In genomic region chr14:103477281-103477680, GRCm38 (mm10) we compare ENCODE assay signal across 19 mouse cellular contexts. TPM values are rescaled to one million over a fixed set of nuclear protein-coding genes. Genes with fewer than 3 reads are reported as not detected.
DNase-seq lines count a peak whose midpoint lies in the region; ATAC-seq and TF ChIP-seq lines count a peak whose summit lies in the region.
"Had no signal": no experiment of that assay in that cellular context is flagged by ENCODE, and none has a peak within 500 bp of the region (broad histone marks: within the 10 kb centered on the region; RNA-seq: fewer than 3 reads in every experiment).

No protein-coding gene starts in this region.

- H3K4me1 ChIP-seq in lung, postnatal 0 days (ENCODE audit: insufficient read depth, low read depth, low read length) = no peaks in the 10 kb centered on the region
- peaks cover 21 to 47% of the 10 kb centered on the region in 2 experiments for H3K4me1 ChIP-seq in CH12.LX (ENCODE audit: control insufficient read depth in 1 of 2, insufficient read depth in 2 of 2)
- no peaks in the 10 kb centered on the region; the same call in 1 of the 2 replicates for H3K4me1 ChIP-seq in heart, embryonic 11.5 days (ENCODE audit: control insufficient read depth, insufficient read depth, low read length)
- H3K4me1 ChIP-seq: liver, embryonic 15.5 days had no signal

- H3K79me2 ChIP-seq in CH12.LX (replicated peaks; ENCODE audit: control insufficient read depth, extremely low read depth, insufficient read depth, poor library complexity, severe bottlenecking) = no peaks in the 10 kb centered on the region

- no peak overlapping the region for H3K9ac ChIP-seq in lung, postnatal 0 days (replicated peaks; ENCODE audit: low read depth)
- peak overlapping the region; percentile 50; the same call in 1 of the 2 replicates for H3K9ac ChIP-seq in CH12.LX (ENCODE audit: insufficient read depth, low read depth)
- H3K9ac ChIP-seq in heart, embryonic 11.5 days (ENCODE audit: low read depth, low read length) = no peak overlapping the region
- H3K9ac ChIP-seq: forebrain, embryonic 13.5 days; hindbrain, embryonic 13.5 days; liver, embryonic 15.5 days had no signal

- no peaks in the 10 kb centered on the region for H3K27me3 ChIP-seq in lung, postnatal 0 days (replicated peaks; ENCODE audit: insufficient read depth, low read length)
- H3K27me3 ChIP-seq in CH12.LX (replicated peaks) = no peaks in the 10 kb centered on the region
- H3K27me3 ChIP-seq in heart, embryonic 11.5 days (ENCODE audit: control insufficient read depth, insufficient read depth, low read length) = no peaks in the 10 kb centered on the region
- H3K27me3 ChIP-seq: forebrain, embryonic 13.5 days; hindbrain, embryonic 13.5 days; liver, embryonic 15.5 days; Patski had no signal

- TF ChIP-seq EP300 in lung, postnatal 0 days (IDR thresholded peaks at IDR 0.05) = no peak
- TF ChIP-seq EP300 in CH12.LX (IDR thresholded peaks at IDR 0.05; ENCODE audit: low read length) = no peak

- no peak for TF ChIP-seq POLR2A in CH12.LX (IDR thresholded peaks at IDR 0.05; ENCODE audit: low read depth, low read length)

- H3K27ac ChIP-seq in lung, postnatal 0 days (ENCODE audit: low read length) = no peak overlapping the region
- H3K27ac ChIP-seq in CH12.LX (ENCODE audit: insufficient read depth, low read depth) = peak overlapping the region; percentile 95
- no peak overlapping the region for H3K27ac ChIP-seq in heart, embryonic 11.5 days (ENCODE audit: low read depth, low read length)
- H3K27ac ChIP-seq: forebrain, embryonic 13.5 days; hindbrain, embryonic 13.5 days; liver, embryonic 15.5 days had no signal

- H3K9me3 ChIP-seq in lung, postnatal 0 days (ENCODE audit: low read length) = no peaks in the 10 kb centered on the region
- no peaks in the 10 kb centered on the region for H3K9me3 ChIP-seq in CH12.LX (replicated peaks; ENCODE audit: low read length)
- no peaks in the 10 kb centered on the region for H3K9me3 ChIP-seq in heart, embryonic 11.5 days (replicated peaks; ENCODE audit: control insufficient read depth, low read length)
- H3K9me3 ChIP-seq: forebrain, embryonic 13.5 days; hindbrain, embryonic 13.5 days; liver, embryonic 15.5 days had no signal

- no peak overlapping the region for H3K4me3 ChIP-seq in lung, postnatal 0 days (ENCODE audit: low read depth, low read length)
- peak overlapping the region in 2 of 3 experiments; percentile 31 to 54 for H3K4me3 ChIP-seq in CH12.LX (replicated peaks in 1 of 3; ENCODE audit: low read depth in 2 of 3, low read length in 2 of 3, poor library complexity in 1 of 3)
- H3K4me3 ChIP-seq in heart, embryonic 11.5 days (ENCODE audit: low read depth, low read length) = no peak overlapping the region
- H3K4me3 ChIP-seq: forebrain, embryonic 13.5 days; hindbrain, embryonic 13.5 days; liver, embryonic 15.5 days had no signal

- no peak for TF ChIP-seq CTCF in lung, postnatal 0 days (IDR thresholded peaks at IDR 0.05)
- TF ChIP-seq CTCF in CH12.LX (conservative IDR thresholded peaks at IDR 0.05 in 1 of 2, IDR thresholded peaks at IDR 0.05 in 1 of 2; ENCODE audit: low read depth in 2 of 2, low read length in 2 of 2) = no peak

- peak; percentile 28 for DNase-seq in lung, postnatal 0 days (ENCODE audit: low spot score)
- no peak for DNase-seq in lung, adult 18-20 months
- peak; percentile 58 for DNase-seq in CH12.LX (ENCODE audit: extremely low read depth)
- peak; percentile 58 for DNase-seq in induced T-regulatory cell, adult 2 months (ENCODE audit: low read depth)
- DNase-seq in heart, adult 8-10 months (ENCODE audit: low spot score) = no peak
- no peak for DNase-seq in neural tube, embryonic 10.5 days (ENCODE audit: extremely low spot score, low spot score)
- DNase-seq: cerebellum, adult 8-10 months; embryo, embryonic 11 days; kidney, adult 18-20 months; left cerebral cortex, postnatal 4 days; lung, postnatal 4 days; thymus, adult 2 months had no signal

- in situ Hi-C loops in CH12.LX (cut with MboI; ENCODE audit: low pct_ligation_motif_present, low pct_unique_long_range_greater_than_20kb, low sequenced_read_pairs) = no loop called here

- dilution Hi-C loops in CH12.LX (cut with MboI; ENCODE audit: extremely low pct_ligation_motif_present, extremely low pct_unique_long_range_greater_than_20kb, low sequenced_read_pairs) = no loop called here

- WGBS in lung, postnatal 0 days = 76% methylated on average over 3 of the region's 3 CpGs
- 74% methylated on average over 3 of the region's 3 CpGs for WGBS in heart, embryonic 11.5 days (ENCODE audit: insufficient replicate concordance)

- no peak overlapping the region for H3K4me2 ChIP-seq in lung, postnatal 0 days (replicated peaks; ENCODE audit: low read depth, low read length)
- H3K4me2 ChIP-seq in CH12.LX (ENCODE audit: insufficient read depth, low read depth, poor library complexity, severe bottlenecking) = peak overlapping the region; percentile 87
- no peak overlapping the region for H3K4me2 ChIP-seq in heart, embryonic 11.5 days
- H3K4me2 ChIP-seq: forebrain, embryonic 13.5 days; hindbrain, embryonic 13.5 days; liver, embryonic 15.5 days had no signal

- no peak for ATAC-seq in lung, postnatal 0 days
- peak; percentile 89 for ATAC-seq in neutrophil, adult 5-6 weeks (ENCODE audit: extremely low read depth, insufficient number of reproducible peaks, low FRiP score, poor library complexity, severe bottlenecking)
- no peak for ATAC-seq in heart, embryonic 11.5 days (replicated peaks; ENCODE audit: insufficient number of reproducible peaks, low FRiP score, low TSS enrichment)
- ATAC-seq: forebrain, embryonic 13.5 days; Patski had no signal

- no peaks in the 10 kb centered on the region for H3K36me3 ChIP-seq in lung, postnatal 0 days (ENCODE audit: insufficient read depth, low read length)
- no peaks in the 10 kb centered on the region for H3K36me3 ChIP-seq in CH12.LX (replicated peaks in 1 of 2; ENCODE audit: control insufficient read depth in 1 of 2, insufficient read depth in 1 of 2, low read length in 1 of 2)
- H3K36me3 ChIP-seq in heart, embryonic 11.5 days (ENCODE audit: control insufficient read depth, insufficient read depth, low read length) = no peaks in the 10 kb centered on the region
- H3K36me3 ChIP-seq: hindbrain, embryonic 13.5 days; liver, embryonic 15.5 days had no signal

- no peak for TF ChIP-seq RAD21 in CH12.LX (IDR thresholded peaks at IDR 0.05; ENCODE audit: low read depth, low read length)

TF ChIP-seq in CH12.LX, 34 proteins besides CTCF, POLR2A, EP300 and RAD21:
- no peak for TF ChIP-seq USF2 (conservative IDR thresholded peaks at IDR 0.05; ENCODE audit: low read depth, low read length)
- TF ChIP-seq MEF2A (IDR thresholded peaks at IDR 0.05; ENCODE audit: borderline replicate concordance, low read depth, low read length) = no peak
- peak; percentile 29; the same call in 1 of the 2 replicates for TF ChIP-seq ETS1 (conservative IDR thresholded peaks at IDR 0.05; ENCODE audit: low read depth, low read length)
- TF ChIP-seq IRF4 (IDR thresholded peaks at IDR 0.05; ENCODE audit: low read depth, low read length) = peak; percentile 56
- TF ChIP-seq ZNF384 (IDR thresholded peaks at IDR 0.05; ENCODE audit: low read depth, low read length) = peak; percentile 93
- no peak for TF ChIP-seq UBTF (IDR thresholded peaks at IDR 0.05; ENCODE audit: low read depth, low read length)

RNA-seq across cellular contexts. Expression of gene Scel, which starts 35.9 kb away (rescaled TPM):
- 8.5 and 9.5 TPM in 2 replicates for polyA plus RNA-seq in lung, postnatal 0 days (2015; fragmentation: Nextera tagmentation; extraction: Ambion mirVana)
- total RNA-seq in CH12.LX (2012; rRNA removed) = 0.04 and 0.13 TPM in 2 replicates
- total RNA-seq in CH12.LX (2014; rRNA removed) = 0.31 and 0.62 TPM in 2 replicates
- polyA plus RNA-seq in CH12.LX (2012; ENCODE audit: insufficient read length, low read depth) = 0.30 and 0.31 TPM in 2 replicates
- total RNA-seq in neutrophil, adult 5-6 weeks (2017) = 2.1 and 3.6 TPM in 2 replicates
- total RNA-seq in heart, adult 8-10 months (2022) = under 1 TPM; 0.11 to 0.84 (median 0.48) TPM
- polyA plus RNA-seq in heart, embryonic 11.5 days (2014; fragmentation: Nextera tagmentation; extraction: Ambion mirVana) = 0.34 and 0.39 TPM in 2 replicates
- polyA plus RNA-seq: large intestine, adult 2 months had no signal

Comparison
In these comparisons a context has a peak if more than half of its experiments do, and no peak if none do; other contexts are left out.
1. DNase-seq: peak in lung, postnatal 0 days (single experiment), CH12.LX (single experiment) and induced T-regulatory cell, adult 2 months (single experiment); none in lung, adult 18-20 months (0 of 2), heart, adult 8-10 months (single experiment) and neural tube, embryonic 10.5 days (single experiment).
2. H3K4me3 ChIP-seq: peak in CH12.LX (2 of 3); none in lung, postnatal 0 days (single experiment) and heart, embryonic 11.5 days (single experiment).